Mouse (Mus musculus) small intestine, adult 2 months (tissue): ENCODE results near the gene Gm11554. TPM values are rescaled to one million over a fixed set of nuclear protein-coding genes. Genes with fewer than 3 reads are reported as not detected.
"Not testable (repeated sequence)": the region's sequence is repeated elsewhere in the genome, so short reads cannot be mapped to it uniquely, and the experiment has no call there.

ENCODE experiments used
- H3K27ac ChIP-seq: fragments of 200-500 bp; 2 replicates; pipeline ENCODE4 v1.5.1; 2012; ENCODE audit warnings: low read depth, low read length, control low read depth, inconsistent platforms; ENCODE audit not compliant: insufficient read depth
- H3K27me3 ChIP-seq: fragments of 200-500 bp; 2 replicates; pipeline ENCODE4 v1.6.1; 2012; ENCODE audit warnings: mild to moderate bottlenecking, moderate library complexity, low read length, inconsistent platforms; ENCODE audit not compliant: control insufficient read depth, insufficient read depth
- H3K36me3 ChIP-seq: fragments of 200-500 bp; 2 replicates; pipeline ENCODE4 v1.6.1; 2012; ENCODE audit warnings: mild to moderate bottlenecking, low read length, control low read depth, inconsistent platforms; ENCODE audit not compliant: control insufficient read depth, insufficient read depth
- H3K4me1 ChIP-seq: fragments of 200-500 bp; 2 replicates; pipeline ENCODE4 v1.6.1; 2012; ENCODE audit warnings: low read length, inconsistent platforms, mixed read lengths; ENCODE audit not compliant: control insufficient read depth, insufficient read depth, insufficient read length
- H3K4me3 ChIP-seq: fragments of 200-500 bp; 2 replicates; pipeline ENCODE4 v1.5.1; 2012; ENCODE audit warnings: low read depth, mild to moderate bottlenecking, control low read depth, inconsistent platforms, low read length, moderate library complexity
- CTCF ChIP-seq: fragments of 200-500 bp; IDR thresholded peaks from 2 replicates; pipeline ENCODE4 v1.5.1; 2012; ENCODE audit warnings: low read depth, mild to moderate bottlenecking, control low read depth, inconsistent platforms, low read length, moderate library complexity, mixed read lengths; ENCODE audit not compliant: insufficient replicate concordance, insufficient read length; ENCODE audit errors: extremely low read depth
- POLR2A ChIP-seq: fragments of 200-500 bp; IDR thresholded peaks from 2 replicates; pipeline ENCODE4 v1.6.1; 2012; ENCODE audit warnings: low read depth, mild to moderate bottlenecking, control low read depth, inconsistent platforms, low read length, moderate library complexity
- WGBS: fragments of 180-500 bp; shearing (Covaris S2); methylation state at CpG from one replicate; pipeline ENCODE4 v1.1.7; 2018; 5-methylcytosine and 5-hydroxymethylcytosine counted together
- polyA plus RNA-seq: library from polyadenylated mRNA; depleted of rRNA; stranded (reverse); fragments of >200 nt; gene quantifications from 2 replicates; pipeline ENCODE4 v1.2.3, GENCODE M21; 2012; rRNA removed

Gene Gm11554
- polyA plus RNA-seq, 1 experiment: not detected

DNA sequence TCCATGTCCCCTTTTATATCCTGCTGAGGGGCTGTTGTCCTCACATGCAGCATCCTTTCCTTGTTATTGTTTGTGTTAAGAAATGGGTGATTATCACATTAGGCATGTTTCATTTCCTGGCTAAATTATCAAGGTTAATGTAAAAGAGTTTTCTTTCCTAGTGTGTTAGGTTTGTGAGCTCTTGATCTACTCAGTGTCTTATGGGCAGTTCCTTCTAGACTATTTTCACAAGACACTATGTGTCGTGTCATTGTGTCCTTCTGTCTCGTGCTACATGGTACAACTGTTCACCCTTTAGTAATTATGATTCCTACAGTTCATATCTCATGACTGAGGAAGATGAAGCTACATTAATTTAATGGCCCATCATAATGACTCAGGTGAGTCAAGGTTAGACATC lies 10.9 kb downstream of the Gm11554 start, which contains the start of gene Gm11596:
TSS of gene Gm11596 (minus strand) at position 101 of the 400 bp plus-strand sequence.
- Histone ChIP-seq H3K27ac (no peak within 1 kb of the TSS), H3K27me3 (no peaks in the 10 kb centered on the region), H3K36me3 (no peaks in the 10 kb centered on the region), H3K4me1 (no peaks in the 10 kb centered on the region), H3K4me3 (no peak within 1 kb of the TSS)
- WGBS: 70% methylated on average over 2 of the region's 2 CpGs
- TF ChIP-seq POLR2A (no peak), CTCF (no peak)

DNA sequence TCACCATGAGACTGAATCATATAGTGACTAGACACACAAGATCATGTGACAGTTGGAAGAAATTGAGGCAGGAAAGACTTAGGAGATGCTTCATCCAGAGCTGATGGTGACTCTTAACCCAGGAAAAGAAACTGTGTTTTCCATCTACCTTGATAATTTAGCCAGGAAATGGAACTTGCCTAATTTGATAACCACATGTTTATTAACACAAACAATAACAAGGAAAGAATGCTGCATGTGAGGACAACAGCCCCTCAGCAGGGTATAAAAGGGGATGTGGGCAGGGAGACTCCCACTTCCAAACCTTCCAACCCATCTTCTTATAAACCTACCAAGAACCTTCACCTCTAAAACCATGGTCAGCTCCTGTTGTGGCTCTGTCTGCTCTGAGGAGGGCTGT lies 19.3 kb downstream of the Gm11554 start, which contains the start of gene Krtap4-9:
TSS of gene Krtap4-9 (plus strand) at position 301 of the 400 bp plus-strand sequence.
- H3K27ac ChIP-seq, H3K4me3 ChIP-seq, H3K4me1 ChIP-seq, H3K36me3 ChIP-seq, H3K27me3 ChIP-seq: not testable (repeated sequence)

DNA sequence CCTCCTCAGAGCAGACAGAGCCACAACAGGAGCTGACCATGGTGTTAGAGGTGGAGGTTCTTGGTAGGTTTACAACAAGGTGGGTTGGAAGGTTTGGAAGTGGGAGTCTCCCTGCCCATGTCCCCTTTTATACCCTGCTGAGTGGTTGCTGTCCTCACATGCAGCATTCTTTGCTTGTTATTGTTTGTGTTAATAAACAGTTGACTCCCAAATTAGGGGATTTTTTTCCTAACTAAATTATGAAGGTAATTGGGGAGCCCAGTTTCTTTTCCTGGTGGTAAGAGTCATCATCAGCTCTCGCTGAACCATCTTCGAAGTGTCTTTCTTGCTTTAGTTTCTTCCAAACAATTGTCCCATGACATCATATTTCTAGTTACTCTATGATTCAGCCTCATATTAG lies 23.6 kb downstream of the Gm11554 start, which contains the start of gene Krtap4-8:
TSS of gene Krtap4-8 (minus strand) at position 101 of the 400 bp plus-strand sequence.
- H3K27me3 ChIP-seq: no peaks in the 10 kb centered on the region
- no peak for TF ChIP-seq CTCF
- TF ChIP-seq POLR2A: no peak
- WGBS: 93% methylated on average over 2 of the region's 2 CpGs
- H3K4me3 ChIP-seq: no peak within 1 kb of the TSS
- no peaks in the 10 kb centered on the region for H3K36me3 ChIP-seq
- no peak within 1 kb of the TSS for H3K27ac ChIP-seq
- H3K4me1 ChIP-seq: no peaks in the 10 kb centered on the region

DNA sequence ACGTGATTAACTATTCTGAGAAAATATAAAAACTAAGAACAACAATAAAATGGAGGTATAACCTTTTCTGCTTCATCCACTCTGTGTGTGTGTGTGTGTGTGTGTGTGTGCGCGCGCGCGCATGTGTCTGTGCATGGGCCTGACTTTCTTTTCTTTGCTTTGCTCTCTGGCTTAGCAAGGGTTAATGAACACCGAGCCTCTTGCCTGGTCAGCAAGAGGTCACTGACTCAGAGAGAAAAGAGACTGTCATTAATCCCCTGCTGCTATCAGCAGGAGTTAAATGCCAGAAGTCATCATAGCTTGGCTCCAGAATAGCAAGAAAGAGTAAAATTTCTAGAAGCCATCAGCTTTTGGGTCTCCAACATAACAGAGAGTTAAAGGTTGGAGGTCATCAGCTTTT lies 25.8 kb downstream of the Gm11554 start:
- H3K27ac ChIP-seq: no peak overlapping the region
- H3K36me3 ChIP-seq: no peaks in the 10 kb centered on the region
- H3K4me3 ChIP-seq: no peak overlapping the region
- no peaks in the 10 kb centered on the region for H3K27me3 ChIP-seq
- no peaks in the 10 kb centered on the region for H3K4me1 ChIP-seq
- 68% methylated on average over 7 of the region's 7 CpGs for WGBS
- TF ChIP-seq CTCF: no peak
- no peak for TF ChIP-seq POLR2A

DNA sequence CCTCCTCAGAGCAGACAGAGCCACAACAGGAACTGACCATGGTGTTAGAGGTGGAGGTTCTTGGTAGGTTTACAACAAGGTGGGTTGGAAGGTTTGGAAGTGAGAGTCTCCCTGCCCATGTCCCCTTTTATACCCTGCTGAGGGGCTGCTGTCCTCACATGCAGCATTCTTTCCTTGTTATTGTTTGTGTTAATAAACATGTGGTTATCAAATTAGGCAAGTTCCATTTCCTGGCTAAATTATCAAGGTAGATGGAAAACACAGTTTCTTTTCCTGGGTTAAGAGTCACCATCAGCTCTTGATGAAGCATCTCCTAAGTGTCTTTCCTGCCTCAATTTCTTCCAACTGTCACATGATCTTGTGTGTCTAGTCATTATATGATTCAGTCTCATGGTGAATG lies 31.4 kb downstream of the Gm11554 start, which contains the start of gene Gm11595:
TSS of gene Gm11595 (minus strand) at position 101 of the 400 bp plus-strand sequence.
- not testable (repeated sequence) for H3K4me3 ChIP-seq, H3K27me3 ChIP-seq, H3K27ac ChIP-seq, H3K36me3 ChIP-seq, H3K4me1 ChIP-seq

DNA sequence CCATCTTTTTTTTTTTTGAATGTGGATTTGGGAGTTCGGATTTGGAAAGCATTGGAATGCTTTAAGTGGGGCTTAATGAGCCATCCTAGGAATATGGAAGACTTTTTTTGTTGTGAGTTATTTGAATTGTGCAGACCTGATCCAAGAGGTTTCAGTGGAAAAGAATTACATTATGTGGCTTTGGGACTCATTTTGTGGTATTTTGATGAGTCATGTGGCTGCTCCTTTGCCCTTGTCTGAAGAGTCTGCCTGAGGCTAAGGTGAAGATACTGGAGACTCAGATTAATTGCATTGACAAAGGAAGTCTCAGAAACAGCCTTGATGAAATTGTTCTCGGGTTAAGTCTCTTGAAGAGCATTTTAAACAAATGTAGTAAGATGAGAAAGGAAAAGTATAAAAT lies 35.8 kb downstream of the Gm11554 start:
- 0 out of 2 replicates have a peak, but pooled peaks cover 2% of the 10 kb centered on the region for H3K27me3 ChIP-seq
- H3K36me3 ChIP-seq: no peaks in the 10 kb centered on the region
- H3K4me3 ChIP-seq: no peak overlapping the region
- 80% methylated on average over 2 of the region's 2 CpGs for WGBS
- no peaks in the 10 kb centered on the region for H3K4me1 ChIP-seq
- TF ChIP-seq CTCF (no peak), POLR2A (no peak)
- H3K27ac ChIP-seq: no peak overlapping the region

DNA sequence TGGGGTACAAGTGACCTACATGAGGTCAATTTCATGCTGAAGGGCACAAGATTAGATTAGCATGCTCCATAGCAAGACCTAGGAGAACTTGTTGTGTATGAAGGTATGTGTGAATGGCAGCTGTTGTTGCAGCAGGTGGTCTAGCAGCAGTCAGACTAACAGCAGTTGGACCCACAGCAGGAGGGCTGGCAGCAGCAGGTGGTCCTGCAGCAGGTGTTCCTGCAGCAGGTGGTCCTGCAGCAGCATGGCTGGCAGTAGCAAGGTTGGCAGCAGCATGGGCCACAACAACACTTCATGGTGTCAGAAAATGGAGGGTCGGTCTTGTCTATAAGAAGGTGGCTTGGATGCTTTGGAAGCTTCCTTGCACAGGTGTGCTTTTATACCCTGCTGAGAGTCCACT lies 45.4 kb downstream of the Gm11554 start:
- TF ChIP-seq POLR2A (no peak), CTCF (no peak)
- no peaks in the 10 kb centered on the region for H3K4me1 ChIP-seq
- no peak overlapping the region for H3K27ac ChIP-seq
- H3K27me3 ChIP-seq: 0 out of 2 replicates have a peak, but pooled peaks cover under 1% of the 10 kb centered on the region
- no peak overlapping the region for H3K4me3 ChIP-seq
- 93% methylated on average over 1 of the region's 1 CpGs for WGBS
- no peaks in the 10 kb centered on the region for H3K36me3 ChIP-seq

Other genes starting within 250 kb of the Gm11554 start
- not detected in 2 replicates for gene Krtap3-2, start 247.6 kb downstream of the Gm11554 start, polyA plus RNA-seq
- gene Gm11939, start 245.0 kb downstream of the Gm11554 start, polyA plus RNA-seq: not detected in 2 replicates
- 0.47 and 2.7 TPM in 2 replicates for gene Krtap3-1, start 237.8 kb downstream of the Gm11554 start, polyA plus RNA-seq
- not detected in 2 replicates for gene Krtap1-5, start 223.4 kb downstream of the Gm11554 start, polyA plus RNA-seq
- not detected in 2 replicates for gene Krtap1-4, start 220.8 kb downstream of the Gm11554 start, polyA plus RNA-seq
- not detected in 2 replicates for gene Krtap1-3, start 213.1 kb downstream of the Gm11554 start, polyA plus RNA-seq
- not detected in 2 replicates for gene Krtap9-3, start 206.3 kb downstream of the Gm11554 start, polyA plus RNA-seq
- gene Gm11938, start 201.1 kb downstream of the Gm11554 start, polyA plus RNA-seq: 1.3 TPM in 1 of 2 replicates, not detected in the other
- not detected in 2 replicates for gene Gm11937, start 194.3 kb downstream of the Gm11554 start, polyA plus RNA-seq
- gene Krtap2-4, start 189.6 kb downstream of the Gm11554 start, polyA plus RNA-seq: 0.29 and 1.9 TPM in 2 replicates
- gene Gm11562, start 184.0 kb downstream of the Gm11554 start, polyA plus RNA-seq: 1.9 TPM in 1 of 2 replicates, not detected in the other
- gene Krtap4-1, start 176.2 kb downstream of the Gm11554 start, polyA plus RNA-seq: not detected in 2 replicates
- gene Krtap4-2, start 169.4 kb downstream of the Gm11554 start, polyA plus RNA-seq: not detected in 2 replicates
- gene Krtap4-7, start 160.4 kb downstream of the Gm11554 start, polyA plus RNA-seq: not detected in 2 replicates
- gene Gm11555, start 154.2 kb downstream of the Gm11554 start, polyA plus RNA-seq: not detected in 2 replicates
- gene Gm11563, start 145.5 kb downstream of the Gm11554 start, polyA plus RNA-seq: not detected in 2 replicates
- not detected in 2 replicates for gene Krtap4-6, start 138.5 kb downstream of the Gm11554 start, polyA plus RNA-seq
- gene Gm14190, start 113.7 kb downstream of the Gm11554 start, polyA plus RNA-seq: not detected in 2 replicates
- not detected in 2 replicates for gene Gm14180, start 70.2 kb downstream of the Gm11554 start, polyA plus RNA-seq
- not detected in 2 replicates for gene Gm11595, start 31.5 kb downstream of the Gm11554 start, polyA plus RNA-seq
- not detected in 2 replicates for gene Krtap4-8, start 23.7 kb downstream of the Gm11554 start, polyA plus RNA-seq
- gene Krtap4-9, start 19.2 kb downstream of the Gm11554 start, polyA plus RNA-seq: not detected in 2 replicates
- gene Gm11596, start 11.0 kb downstream of the Gm11554 start, polyA plus RNA-seq: not detected in 2 replicates
- gene Gm11569, start 5.5 kb downstream of the Gm11554 start, polyA plus RNA-seq: not detected in 2 replicates
- gene Krtap4-13, start 5.4 kb upstream of the Gm11554 start, polyA plus RNA-seq: not detected in 2 replicates
- gene Gm11564, start 11.2 kb upstream of the Gm11554 start, polyA plus RNA-seq: not detected in 2 replicates
- gene 2300003K06Rik, start 33.6 kb upstream of the Gm11554 start, polyA plus RNA-seq: not detected in 2 replicates
- 1.9 and 3.2 TPM in 2 replicates for gene Krtap4-16, start 47.2 kb upstream of the Gm11554 start, polyA plus RNA-seq
- not detected in 2 replicates for gene Gm11568, start 53.5 kb upstream of the Gm11554 start, polyA plus RNA-seq
- not detected in 2 replicates for gene Gm11559, start 60.0 kb upstream of the Gm11554 start, polyA plus RNA-seq
- gene Krtap9-1, start 68.9 kb upstream of the Gm11554 start, polyA plus RNA-seq: not detected in 2 replicates
- not detected in 2 replicates for gene Gm11567, start 74.7 kb upstream of the Gm11554 start, polyA plus RNA-seq
- not detected in 2 replicates for gene Krtap31-1, start 103.5 kb upstream of the Gm11554 start, polyA plus RNA-seq
- not detected in 2 replicates for gene Gm11565, start 110.3 kb upstream of the Gm11554 start, polyA plus RNA-seq
- gene Krtap31-2, start 131.8 kb upstream of the Gm11554 start, polyA plus RNA-seq: not detected in 2 replicates
- not detected in 2 replicates for gene Krtap9-5, start 144.0 kb upstream of the Gm11554 start, polyA plus RNA-seq
- not detected in 2 replicates for gene Krtap29-1, start 174.6 kb upstream of the Gm11554 start, polyA plus RNA-seq
- not detected in 2 replicates for gene Krtap16-1, start 182.2 kb upstream of the Gm11554 start, polyA plus RNA-seq
- gene Krtap17-1, start 189.5 kb upstream of the Gm11554 start, polyA plus RNA-seq: not detected in 2 replicates
- gene Krt33a, start 211.8 kb upstream of the Gm11554 start, polyA plus RNA-seq: not detected in 2 replicates
- gene Krt33b, start 225.4 kb upstream of the Gm11554 start, polyA plus RNA-seq: not detected in 2 replicates
- gene Krt34, start 237.1 kb upstream of the Gm11554 start, polyA plus RNA-seq: not detected in 2 replicates
- gene Krt31, start 246.1 kb upstream of the Gm11554 start, polyA plus RNA-seq: 0.20 TPM in 1 of 2 replicates, not detected in the other